In the genomic region with DNA sequence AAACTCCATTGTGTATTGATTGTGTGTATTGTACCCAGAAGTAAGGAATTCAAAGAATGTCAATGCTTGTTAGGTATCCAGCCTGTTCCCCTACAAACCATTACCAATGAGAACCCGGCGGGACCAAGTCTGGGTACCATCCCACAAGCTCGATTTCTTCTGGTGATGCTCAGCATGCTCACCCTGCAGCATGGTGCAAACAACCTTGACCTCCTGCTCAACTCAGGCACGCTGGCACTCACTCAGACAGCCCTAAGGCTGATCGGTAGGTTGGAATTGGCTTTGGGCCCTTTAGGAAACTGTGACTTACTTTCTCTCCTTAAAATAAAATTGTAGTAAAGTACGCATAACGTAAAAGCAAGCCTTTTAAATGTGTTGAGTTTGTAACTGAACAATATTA, we compare ENCODE assay signal across 26 mouse cellular contexts.
DNase-seq lines count a peak whose midpoint lies in the region; ATAC-seq and TF ChIP-seq lines count a peak whose summit lies in the region.
"Had no signal": no experiment of that assay in that cellular context is flagged by ENCODE, and none has a peak within 500 bp of the region (broad histone marks: within the 10 kb centered on the region; RNA-seq: fewer than 3 reads in every experiment).

No protein-coding gene starts in this region.

- no peak for TF ChIP-seq EP300 in liver, postnatal 0 days (IDR thresholded peaks at IDR 0.05; ENCODE audit: low read depth)

- no peaks in the 10 kb centered on the region for H3K27me3 ChIP-seq in liver, adult 2 months (ENCODE audit: control insufficient read depth, insufficient read depth, low read length)
- H3K27me3 ChIP-seq in liver, postnatal 0 days (ENCODE audit: insufficient read depth, low read length), result no peaks in the 10 kb centered on the region
- H3K27me3 ChIP-seq: CH12.LX; embryonic facial prominence, embryonic 12.5 days; embryonic facial prominence, embryonic 15.5 days; heart, embryonic 13.5 days; hindbrain, embryonic 12.5 days; hindbrain, embryonic 15.5 days had no signal

- no peak overlapping the region for H3K9ac ChIP-seq in liver, adult 2 months (ENCODE audit: low read depth, low read length)
- H3K9ac ChIP-seq in liver, postnatal 0 days (replicated peaks), result no peak overlapping the region
- H3K9ac ChIP-seq: embryonic facial prominence, embryonic 12.5 days; embryonic facial prominence, embryonic 15.5 days; forebrain, postnatal 0 days; heart, embryonic 13.5 days; hindbrain, embryonic 12.5 days; hindbrain, embryonic 15.5 days had no signal

- TF ChIP-seq POLR2A in liver, adult 2 months (IDR thresholded peaks at IDR 0.05; ENCODE audit: extremely low read depth, insufficient read depth, low read length), result no peak

- no peak for TF ChIP-seq CTCF in liver, adult 2 months (IDR thresholded peaks at IDR 0.05; ENCODE audit: low read depth, low read length)
- TF ChIP-seq CTCF in liver, postnatal 0 days (IDR thresholded peaks at IDR 0.05; ENCODE audit: low read depth), result no peak

- no peaks in the 10 kb centered on the region; the same call in 1 of the 2 replicates for H3K79me2 ChIP-seq in liver, adult 2 months (ENCODE audit: control insufficient read depth, insufficient read depth, low read length)

- peaks cover 51% of the 10 kb centered on the region for H3K36me3 ChIP-seq in liver, adult 2 months (ENCODE audit: control insufficient read depth, insufficient read depth, low read length)
- peaks cover 46% of the 10 kb centered on the region for H3K36me3 ChIP-seq in liver, postnatal 0 days (replicated peaks; ENCODE audit: insufficient read depth, low read length)

- H3K4me2 ChIP-seq in liver, postnatal 0 days (ENCODE audit: low read depth, low read length), result no peak overlapping the region
- H3K4me2 ChIP-seq: embryonic facial prominence, embryonic 12.5 days; embryonic facial prominence, embryonic 15.5 days; heart, embryonic 13.5 days; hindbrain, embryonic 12.5 days; hindbrain, embryonic 15.5 days had no signal

- H3K4me1 ChIP-seq in liver, adult 2 months (ENCODE audit: control insufficient read depth, insufficient read depth, low read length), result no peaks in the 10 kb centered on the region; the same call in 1 of the 2 replicates
- no peaks in the 10 kb centered on the region for H3K4me1 ChIP-seq in liver, postnatal 0 days (ENCODE audit: insufficient read depth)
- H3K4me1 ChIP-seq: embryonic facial prominence, embryonic 12.5 days; embryonic facial prominence, embryonic 15.5 days; heart, embryonic 10.5 days; heart, embryonic 13.5 days; hindbrain, embryonic 12.5 days; hindbrain, embryonic 15.5 days had no signal

- 73% methylated on average over 7 of the region's 7 CpGs for WGBS in liver, adult 2 months
- WGBS in liver, postnatal 0 days (ENCODE audit: insufficient replicate concordance), result 89% methylated on average over 7 of the region's 7 CpGs

- H3K27ac ChIP-seq in liver, adult 2 months (replicated peaks; ENCODE audit: insufficient read depth, low read depth, low read length), result no peak overlapping the region
- no peak overlapping the region for H3K27ac ChIP-seq in liver, postnatal 0 days (ENCODE audit: low read depth)
- H3K27ac ChIP-seq: embryonic facial prominence, embryonic 12.5 days; embryonic facial prominence, embryonic 15.5 days; heart, adult 2 months; heart, embryonic 10.5 days; heart, embryonic 13.5 days; hindbrain, embryonic 12.5 days; hindbrain, embryonic 15.5 days had no signal

- H3K9me3 ChIP-seq in liver, postnatal 0 days (ENCODE audit: low read length), result no peaks in the 10 kb centered on the region
- H3K9me3 ChIP-seq: embryonic facial prominence, embryonic 12.5 days; embryonic facial prominence, embryonic 15.5 days; heart, embryonic 10.5 days; heart, embryonic 13.5 days; hindbrain, embryonic 12.5 days; hindbrain, embryonic 15.5 days had no signal

- ATAC-seq in liver, postnatal 0 days, result no peak
- ATAC-seq: forebrain, embryonic 14.5 days; forebrain, postnatal 0 days; intestine, postnatal 0 days had no signal

- DNase-seq in adrenal gland, adult 2 months, result peak; percentile 45
- no peak for DNase-seq in adrenal gland, postnatal 4 days (ENCODE audit: low spot score in 2 of 2)
- DNase-seq in liver, adult 2 months (ENCODE audit: extremely low read depth, low read depth, low spot score), result peak; percentile 27
- no peak for DNase-seq in liver, postnatal 0 days
- peak; percentile 13 for DNase-seq in R1 (ENCODE audit: low read depth, low spot score)
- peak; percentile 32 for DNase-seq in adrenal gland, postnatal 14 days
- no peak for DNase-seq in embryo, embryonic 10 days (ENCODE audit: low spot score)
- DNase-seq in urinary bladder, adult 2 months (ENCODE audit: low spot score), result no peak
- DNase-seq: B cell, adult 2 months; cerebellum, adult 18-20 months; cerebellum, adult 9-10 months; cerebellum, postnatal 14 days; forebrain, postnatal 0 days; gastrocnemius, postnatal 25 days; heart, adult 2 months; heart, postnatal 14 days; kidney, adult 2 months had no signal

- no peak overlapping the region for H3K4me3 ChIP-seq in liver, adult 2 months (ENCODE audit: insufficient read depth, low read depth, low read length)
- no peak overlapping the region for H3K4me3 ChIP-seq in liver, postnatal 0 days (ENCODE audit: low read depth, low read length)
- H3K4me3 ChIP-seq: embryonic facial prominence, embryonic 12.5 days; embryonic facial prominence, embryonic 15.5 days; heart, adult 2 months; heart, embryonic 10.5 days; heart, embryonic 13.5 days; hindbrain, embryonic 12.5 days; hindbrain, embryonic 15.5 days had no signal

Comparison
In these comparisons a context has a peak if more than half of its experiments do, and no peak if none do; other contexts are left out.
1. DNase-seq: peak in adrenal gland, adult 2 months (single experiment), liver, adult 2 months (single experiment), R1 (single experiment) and adrenal gland, postnatal 14 days (single experiment); none in adrenal gland, postnatal 4 days (0 of 2), liver, postnatal 0 days (single experiment), embryo, embryonic 10 days (single experiment) and urinary bladder, adult 2 months (single experiment).